Mouse (Mus musculus): ENCODE data around the gene Gm18596. TPM values are rescaled to one million over a fixed set of nuclear protein-coding genes. Genes with fewer than 3 reads are reported as not detected.

Gene Gm18596
- polyA plus RNA-seq (2017; shearing (Covaris generic)) = not detected

GRCm38 (mm10) chr10:77741924-77742688 lies at the start of gene Gm18596:
TSS of gene Gm18596 (minus strand) at chr10:77742638.

GRCm38 (mm10) chr10:77787876-77788275 lies 45.4 kb upstream of the Gm18596 start, which contains the start of gene Gm7137:
TSS of gene Gm7137 (minus strand) at chr10:77788200.

GRCm38 (mm10) chr10:77782442-77782841 lies 40.0 kb upstream of the Gm18596 start, which contains the start of gene Gm3250:
TSS of gene Gm3250 (minus strand) at chr10:77782542.

GRCm38 (mm10) chr10:77776844-77777243 lies 34.4 kb upstream of the Gm18596 start, which contains the start of gene Gm7138:
TSS of gene Gm7138 (minus strand) at chr10:77776944.

GRCm38 (mm10) chr10:77771225-77771624 lies 28.8 kb upstream of the Gm18596 start, which contains the start of gene Gm3238:
TSS of gene Gm3238 (minus strand) at chr10:77771325.

GRCm38 (mm10) chr10:77759582-77759981 lies 17.1 kb upstream of the Gm18596 start, which contains the start of gene Gm3233:
TSS of gene Gm3233 (minus strand) at chr10:77759682.

GRCm38 (mm10) chr10:77751254-77751653 lies 8.8 kb upstream of the Gm18596 start, which contains the start of gene Gm9736:
TSS of gene Gm9736 (minus strand) at chr10:77751354.

GRCm38 (mm10) chr10:77726186-77726585 lies 16.3 kb downstream of the Gm18596 start, which contains the start of gene Gm10100:
TSS of gene Gm10100 (plus strand) at chr10:77726486.

GRCm38 (mm10) chr10:77720299-77720698 lies 22.1 kb downstream of the Gm18596 start, which contains the start of gene Krtap12-1:
TSS of gene Krtap12-1 (plus strand) at chr10:77720599.

GRCm38 (mm10) chr10:77715507-77715906 lies 26.9 kb downstream of the Gm18596 start, which contains the start of gene Gm10142:
TSS of gene Gm10142 (plus strand) at chr10:77715807.

GRCm38 (mm10) chr10:77711157-77711556 lies 31.3 kb downstream of the Gm18596 start, which contains the start of gene Gm10024:
TSS of gene Gm10024 (plus strand) at chr10:77711457.

GRCm38 (mm10) chr10:77706326-77706725 lies 36.1 kb downstream of the Gm18596 start, which contains the start of gene Gm10272:
TSS of gene Gm10272 (plus strand) at chr10:77706626.

GRCm38 (mm10) chr10:77697133-77697532 lies 45.3 kb downstream of the Gm18596 start, which contains the start of gene Gm9508:
TSS of gene Gm9508 (minus strand) at chr10:77697233.

Other genes with a start within 250 kb of the Gm18596 start
- 23.3 TPM for gene Fam207a, start 226.9 kb downstream of the Gm18596 start, polyA plus RNA-seq (2017; shearing (Covaris generic))
- gene Itgb2, start 212.4 kb downstream of the Gm18596 start, polyA plus RNA-seq (2017; shearing (Covaris generic)) = 547 TPM
- 86.6 TPM for gene Pttg1ip, start 160.9 kb downstream of the Gm18596 start, polyA plus RNA-seq (2017; shearing (Covaris generic))
- 103 TPM for gene Sumo3, start 136.5 kb downstream of the Gm18596 start, polyA plus RNA-seq (2017; shearing (Covaris generic))
- not detected for gene Gm49325, start 136.4 kb downstream of the Gm18596 start, polyA plus RNA-seq (2017; shearing (Covaris generic))
- gene Ube2g2, start 120.4 kb downstream of the Gm18596 start, polyA plus RNA-seq (2017; shearing (Covaris generic)) = 54.5 TPM
- gene Tspear, start 56.1 kb downstream of the Gm18596 start, polyA plus RNA-seq (2017; shearing (Covaris generic)) = 0.70 TPM
- not detected for gene Gm19402, start 51.9 kb downstream of the Gm18596 start, polyA plus RNA-seq (2017; shearing (Covaris generic))
- gene Gm9508, start 45.4 kb downstream of the Gm18596 start, polyA plus RNA-seq (2017; shearing (Covaris generic)) = not detected
- not detected for gene Gm10272, start 36.0 kb downstream of the Gm18596 start, polyA plus RNA-seq (2017; shearing (Covaris generic))
- not detected for gene Gm10024, start 31.2 kb downstream of the Gm18596 start, polyA plus RNA-seq (2017; shearing (Covaris generic))
- gene Gm10142, start 26.8 kb downstream of the Gm18596 start, polyA plus RNA-seq (2017; shearing (Covaris generic)) = not detected
- not detected for gene Krtap12-1, start 22.0 kb downstream of the Gm18596 start, polyA plus RNA-seq (2017; shearing (Covaris generic))
- not detected for gene Gm10100, start 16.2 kb downstream of the Gm18596 start, polyA plus RNA-seq (2017; shearing (Covaris generic))
- gene Gm9736, start 8.7 kb upstream of the Gm18596 start, polyA plus RNA-seq (2017; shearing (Covaris generic)) = not detected
- not detected for gene Gm3233, start 17.0 kb upstream of the Gm18596 start, polyA plus RNA-seq (2017; shearing (Covaris generic))
- not detected for gene Gm3238, start 28.7 kb upstream of the Gm18596 start, polyA plus RNA-seq (2017; shearing (Covaris generic))
- not detected for gene Gm7138, start 34.3 kb upstream of the Gm18596 start, polyA plus RNA-seq (2017; shearing (Covaris generic))
- not detected for gene Gm3250, start 39.9 kb upstream of the Gm18596 start, polyA plus RNA-seq (2017; shearing (Covaris generic))
- gene Gm7137, start 45.6 kb upstream of the Gm18596 start, polyA plus RNA-seq (2017; shearing (Covaris generic)) = not detected
- gene Gm9639, start 52.4 kb upstream of the Gm18596 start, polyA plus RNA-seq (2017; shearing (Covaris generic)) = not detected
- gene Gm19668, start 56.5 kb upstream of the Gm18596 start, polyA plus RNA-seq (2017; shearing (Covaris generic)) = not detected
- gene Gm9507, start 69.2 kb upstream of the Gm18596 start, polyA plus RNA-seq (2017; shearing (Covaris generic)) = not detected
- gene Gm2696, start 72.0 kb upstream of the Gm18596 start, polyA plus RNA-seq (2017; shearing (Covaris generic)) = not detected
- not detected for gene Krtap10-4, start 84.5 kb upstream of the Gm18596 start, polyA plus RNA-seq (2017; shearing (Covaris generic))
- not detected for gene Krtap10-10, start 93.3 kb upstream of the Gm18596 start, polyA plus RNA-seq (2017; shearing (Covaris generic))
- not detected for gene Gm36176, start 104.2 kb upstream of the Gm18596 start, polyA plus RNA-seq (2017; shearing (Covaris generic))
- not detected for gene Gm10318, start 110.2 kb upstream of the Gm18596 start, polyA plus RNA-seq (2017; shearing (Covaris generic))
- not detected for gene Gm3285, start 119.3 kb upstream of the Gm18596 start, polyA plus RNA-seq (2017; shearing (Covaris generic))
- not detected for gene Lrrc3, start 159.9 kb upstream of the Gm18596 start, polyA plus RNA-seq (2017; shearing (Covaris generic))
- gene Trpm2, start 227.9 kb upstream of the Gm18596 start, polyA plus RNA-seq (2017; shearing (Covaris generic)) = 0.74 TPM
- 7.1 TPM for gene 1810043G02Rik, start 235.9 kb upstream of the Gm18596 start, polyA plus RNA-seq (2017; shearing (Covaris generic))

All from effector memory CD4-positive, alpha-beta T cell, adult 5 months (primary cell).